Mouse (Mus musculus): ENCODE measurements at regions not wholly inside any gene's neighbourhood (a gene's known extent, or its start where the extent isn't known, plus 50 kb on each side); places are given as distances from the start of the nearest gene placed in this dataset.
A peak's percentile ranks its signal among the peaks of the same experiment; 100 is the strongest.

DNA sequence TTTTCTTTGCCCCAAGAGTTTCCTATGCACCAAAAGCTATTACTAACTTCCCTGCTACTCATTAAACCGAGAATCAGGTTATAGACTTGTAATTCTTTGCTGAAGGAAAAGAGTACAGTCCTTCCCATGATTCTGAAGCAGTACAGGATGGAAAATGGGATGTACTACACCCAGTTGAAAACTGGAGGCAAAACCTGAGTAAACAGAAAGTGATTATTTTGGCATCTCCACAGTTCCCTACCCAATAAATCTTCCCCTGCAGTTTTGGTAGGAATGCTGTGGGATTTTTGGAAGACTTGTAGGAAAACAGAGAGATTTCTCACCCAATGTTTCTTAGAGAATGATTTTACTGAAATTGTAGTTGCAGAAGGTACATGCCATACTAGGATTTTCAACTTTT lies 268.5 kb downstream of the Dio2 start:
- DNase-seq = no peak

DNA sequence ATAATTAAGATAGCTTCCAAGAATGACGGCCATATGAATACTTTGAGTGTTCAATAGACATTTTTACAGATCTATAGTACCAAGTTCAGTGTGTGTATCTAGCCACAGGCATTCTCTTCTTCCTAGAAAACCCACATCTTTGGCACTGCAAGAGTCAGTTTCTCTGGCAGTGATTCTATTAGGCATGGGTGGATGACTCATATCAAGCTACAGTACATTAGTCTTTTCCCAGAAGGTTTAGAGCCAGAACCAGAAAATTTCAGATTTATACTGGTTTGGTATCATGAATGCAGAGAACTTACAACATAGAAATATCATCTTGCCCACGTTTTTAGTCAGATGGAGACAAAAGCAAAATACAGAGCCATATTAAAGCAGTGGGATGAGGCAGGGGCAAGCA lies 278.1 kb downstream of the Dio2 start:
- no peak for DNase-seq

DNA sequence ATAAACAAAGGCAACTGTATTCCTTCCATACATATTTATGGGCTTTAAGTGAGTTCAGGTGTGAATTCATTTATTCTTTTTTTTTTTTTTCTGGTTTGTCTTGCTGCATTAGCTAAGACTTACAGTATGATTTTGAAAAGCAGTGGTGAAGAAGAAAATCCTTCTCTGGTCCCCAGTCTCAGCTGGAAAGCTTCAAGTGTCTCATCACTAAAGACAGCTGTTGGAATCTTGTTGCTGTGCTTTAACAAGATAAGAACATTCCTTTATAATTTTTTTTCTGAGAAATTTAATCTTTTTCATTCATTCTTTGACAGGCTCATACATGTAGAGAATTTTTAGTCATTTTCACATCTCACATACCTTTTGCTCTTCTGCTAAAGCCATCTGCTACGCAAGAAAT lies 297.6 kb downstream of the Dio2 start:
- no peak for DNase-seq

DNA sequence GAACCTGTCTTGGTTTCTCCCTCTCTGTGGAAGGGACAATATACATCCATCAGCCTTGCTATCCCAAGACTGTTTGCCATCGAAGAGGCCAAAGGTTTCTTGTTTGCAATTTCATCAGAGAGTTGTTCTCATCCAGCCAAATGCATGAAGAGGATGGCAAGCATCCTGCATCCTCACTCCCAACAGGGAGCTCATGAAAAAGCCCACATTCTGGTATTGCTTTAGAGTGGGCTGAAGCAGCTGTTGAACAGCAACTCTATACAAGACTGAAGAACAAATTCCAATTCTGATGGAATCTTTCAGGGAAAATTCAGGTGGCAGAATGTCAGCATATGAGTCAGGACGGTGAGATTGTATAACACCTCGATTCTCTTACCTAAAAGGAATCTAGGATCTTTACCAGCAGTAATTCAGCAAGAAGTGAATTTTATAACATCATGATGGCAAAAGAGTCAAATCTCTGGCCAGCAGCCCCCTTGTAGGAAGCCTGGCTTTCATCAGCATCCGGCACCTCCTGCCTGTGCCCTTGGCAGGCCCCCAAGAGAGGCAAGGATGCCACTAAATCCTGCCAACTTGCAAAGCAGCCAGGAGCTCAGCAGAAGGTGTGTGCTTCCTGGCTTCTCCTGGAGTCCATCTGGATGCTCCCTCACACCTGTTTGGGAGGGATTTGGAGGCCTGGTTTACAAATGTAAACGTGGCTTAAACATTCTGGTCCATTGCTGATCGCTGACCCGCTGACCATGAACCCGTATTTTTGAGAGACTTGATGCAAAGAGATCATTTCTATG lies 312.8 kb downstream of the Dio2 start:
- no peak for DNase-seq

DNA sequence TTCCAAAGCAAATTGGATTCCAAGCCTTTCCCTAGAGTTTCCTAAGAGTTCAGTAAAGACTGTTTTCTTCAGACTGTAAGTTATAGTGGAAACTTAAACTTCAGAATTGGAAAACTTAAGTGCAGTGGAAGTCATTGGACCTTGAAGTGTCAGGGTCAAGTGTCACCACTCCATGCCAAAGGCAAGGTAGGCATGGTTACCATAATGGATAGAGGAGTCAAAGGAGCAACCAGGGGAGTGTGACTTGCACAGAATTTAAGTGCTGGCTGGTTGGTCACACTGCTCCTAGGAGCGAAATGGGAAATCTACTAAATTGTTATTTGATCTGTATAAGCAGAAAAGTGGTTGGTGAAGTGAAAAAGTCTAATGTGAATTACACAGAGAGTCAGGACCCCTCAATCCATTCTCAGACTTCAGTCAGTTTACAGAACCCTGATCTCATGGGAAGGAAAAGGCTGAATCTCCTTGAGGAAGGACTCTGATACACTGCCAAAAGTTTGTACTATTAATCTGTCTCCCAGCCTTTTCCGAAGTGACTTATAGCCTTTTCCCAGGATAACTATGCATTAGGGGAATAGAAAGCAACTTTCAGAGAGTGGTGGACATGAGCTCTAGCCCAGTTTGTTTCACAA lies 320.5 kb downstream of the Dio2 start:
- no peak for DNase-seq

DNA sequence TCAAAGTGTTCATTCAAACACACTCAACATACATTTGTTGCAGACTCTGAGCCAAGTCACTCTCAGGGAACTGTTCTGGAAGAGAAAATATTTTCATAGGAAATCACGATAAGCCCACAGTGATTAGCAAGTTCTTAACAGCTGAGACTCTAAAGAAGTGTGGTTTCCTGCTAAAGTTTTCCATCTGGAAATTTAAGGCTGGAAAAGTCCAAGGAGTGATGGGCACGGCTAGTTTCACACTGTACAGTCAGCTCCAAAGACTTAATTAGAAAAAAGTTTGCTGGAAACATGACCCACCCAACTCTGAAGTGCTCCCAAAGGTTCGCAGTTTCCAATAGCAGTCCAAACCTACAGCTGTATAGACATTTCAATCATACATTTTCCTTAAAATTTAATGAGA lies 329.5 kb downstream of the Dio2 start:
- DNase-seq = no peak

DNA sequence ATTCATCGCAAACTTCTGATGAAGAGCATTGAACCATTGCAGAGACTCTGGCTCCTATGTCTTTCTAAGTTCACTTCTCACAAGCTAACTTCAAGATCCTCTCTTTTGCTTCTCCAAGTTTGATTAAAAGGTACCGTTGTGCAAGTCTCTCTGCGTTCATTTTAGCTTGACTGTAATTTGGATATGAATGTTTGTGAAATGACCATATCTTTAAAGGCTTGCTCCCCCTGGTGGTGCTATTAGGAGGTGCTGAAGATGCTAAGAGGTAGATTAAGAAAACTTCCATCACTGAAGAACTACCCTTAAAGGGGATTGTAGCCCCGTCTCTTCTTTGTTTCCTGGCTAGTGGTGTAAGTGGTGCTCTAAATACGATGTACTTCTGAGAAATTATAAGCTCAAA lies 339.7 kb downstream of the Dio2 start:
- peak; percentile 34 for DNase-seq
